Mouse (Mus musculus) limb, embryonic 14.5 days (tissue): Measurements from ENCODE around the gene Brat1. TPM values are rescaled to one million over a fixed set of nuclear protein-coding genes. Genes with fewer than 3 reads are reported as not detected.

Experiments used
- ATAC-seq: fragments of 200-750 bp; cut with Nextera tagmentation; 2 replicates; pipeline ENCODE4 v1.8.0; 2017; ENCODE audit warnings: low read depth, moderate number of reproducible peaks, moderate TSS enrichment; ENCODE audit not compliant: low FRiP score
- DNase-seq: peaks from one replicate; pipeline ENCODE4 v3.0.0-alpha.2; 2015; ENCODE audit warnings: low spot score
- H3K27ac ChIP-seq: fragments of 300-500 bp; sonication (generic); replicated peaks from 2 replicates; pipeline ENCODE4 v1.5.1; 2014; ENCODE audit warnings: low read depth, mild to moderate bottlenecking, low read length, moderate library complexity, mixed read lengths
- H3K27me3 ChIP-seq: fragments of 300-500 bp; sonication (generic); 2 replicates; pipeline ENCODE4 v1.6.1; 2014; ENCODE audit warnings: low read length, mixed read lengths; ENCODE audit not compliant: control insufficient read depth, insufficient read depth
- H3K36me3 ChIP-seq: fragments of 300-500 bp; sonication (generic); 2 replicates; pipeline ENCODE4 v1.6.1; 2014; ENCODE audit warnings: mild to moderate bottlenecking, low read length, moderate library complexity, mixed read lengths; ENCODE audit not compliant: control insufficient read depth, insufficient read depth
- H3K4me1 ChIP-seq: fragments of 300-500 bp; sonication (generic); 2 replicates; pipeline ENCODE4 v1.6.1; 2014; ENCODE audit warnings: antibody characterized with exemption, low read length, mixed read lengths; ENCODE audit not compliant: control insufficient read depth, insufficient read depth
- H3K4me2 ChIP-seq: fragments of 300-500 bp; sonication (generic); replicated peaks from 2 replicates; pipeline ENCODE4 v1.6.1; 2014; ENCODE audit warnings: low read depth, mild to moderate bottlenecking, low read length, moderate library complexity; ENCODE audit not compliant: severe bottlenecking
- H3K4me3 ChIP-seq: fragments of 300-500 bp; sonication (generic); replicated peaks from 2 replicates; pipeline ENCODE4 v1.5.1; 2014; ENCODE audit warnings: low read length
- H3K9ac ChIP-seq: fragments of 300-500 bp; sonication (generic); 2 replicates; pipeline ENCODE4 v1.6.1; 2014; ENCODE audit warnings: mild to moderate bottlenecking, low read depth, low read length, moderate library complexity; ENCODE audit not compliant: severe bottlenecking
- H3K9me3 ChIP-seq: fragments of 300-500 bp; sonication (generic); 2 replicates; pipeline ENCODE4 v1.6.1; 2016; ENCODE audit warnings: low read length; ENCODE audit not compliant: control insufficient read depth
- POLR2A ChIP-seq: fragments of 200-500 bp; IDR thresholded peaks from 2 replicates; pipeline ENCODE4 v1.8.0; 2012; ENCODE audit warnings: inconsistent platforms, mild to moderate bottlenecking, moderate library complexity, borderline replicate concordance; ENCODE audit not compliant: insufficient read depth, insufficient read length; ENCODE audit errors: extremely low read depth
- WGBS: fragments of 180-500 bp; shearing (Covaris S2); extraction: QIAGEN DNeasy Blood & Tissue Kit; methylation state at CpG from one replicate; pipeline ENCODE4 v1.1.7; 2014; 5-methylcytosine and 5-hydroxymethylcytosine counted together
- polyA plus RNA-seq, 2 experiments: library from polyadenylated mRNA; depleted of rRNA in 1 of 2; stranded (reverse) in 1 of 2; unstranded in 1 of 2; fragments of >200 nt; fragmentation: Nextera tagmentation in 1 of 2; extraction: Ambion mirVana in 1 of 2; gene quantifications; 2 replicates each; pipeline versions ENCODE4 v1.2.1 to v1.2.3; 2012 to 2014

Brat1 gene
- polyA plus RNA-seq, 2 experiments: 19.9 to 29.6 TPM

- no peak overlapping the region for H3K9ac ChIP-seq
- no peak overlapping the region for H3K4me2 ChIP-seq
- no peak for TF ChIP-seq POLR2A
- ATAC-seq: no peak
- H3K27me3 ChIP-seq: no peaks in the 10 kb centered on the region
- H3K27ac ChIP-seq: no peak overlapping the region
- H3K4me3 ChIP-seq: no peak overlapping the region
- H3K36me3 ChIP-seq: no peaks in the 10 kb centered on the region
- H3K9me3 ChIP-seq: no peaks in the 10 kb centered on the region
- DNase-seq: no peak
- WGBS: 78% methylated on average over 17 of the region's 17 CpGs
- H3K4me1 ChIP-seq: no peaks in the 10 kb centered on the region
Measured at GRCm38 (mm10) chr5:140726946-140727740, 22.3 kb downstream of the Brat1 start.

GRCm38 (mm10) chr5:140731040-140731797 is 26.4 kb downstream of the Brat1 start:
- ATAC-seq (no peak), DNase-seq (no peak)
- Histone ChIP-seq H3K4me1 (no peaks in the 10 kb centered on the region), H3K4me3 (no peak overlapping the region), H3K9ac (no peak overlapping the region), H3K36me3 (no peaks in the 10 kb centered on the region), H3K27me3 (0 out of 2 replicates have a peak, but pooled peaks cover 14% of the 10 kb centered on the region), H3K4me2 (no peak overlapping the region), H3K9me3 (no peaks in the 10 kb centered on the region), H3K27ac (no peak overlapping the region)
- no peak for TF ChIP-seq POLR2A
- WGBS: 90% methylated on average over 11 of the region's 11 CpGs

- no peak for ATAC-seq
Measured at GRCm38 (mm10) chr5:140732195-140732594, 27.4 kb downstream of the Brat1 start.

DNA sequence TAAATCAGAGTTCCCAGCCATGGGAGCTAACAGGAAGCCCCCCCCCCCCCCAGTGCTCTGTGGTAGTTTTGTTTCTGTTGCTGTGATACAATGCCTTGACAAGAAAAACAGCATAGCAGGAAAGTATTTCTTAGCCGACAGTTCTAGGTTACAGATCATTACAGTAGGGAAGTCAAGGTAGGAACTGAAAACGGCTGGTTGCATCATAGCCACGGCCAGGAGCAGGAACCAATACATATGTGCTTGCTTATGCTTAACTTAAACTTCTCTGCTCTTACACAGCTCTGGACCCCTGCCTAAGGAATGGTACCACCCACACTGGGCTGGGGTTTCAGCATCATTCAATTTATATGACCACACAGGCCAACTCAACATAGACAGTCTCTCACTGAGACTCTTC is 28.5 kb downstream of the Brat1 start:
- no peak for DNase-seq
- Histone ChIP-seq H3K27me3 (peaks cover 26% of the 10 kb centered on the region; the same call in 1 of the 2 replicates), H3K27ac (no peak overlapping the region), H3K9me3 (no peaks in the 10 kb centered on the region), H3K4me2 (no peak overlapping the region), H3K4me3 (no peak overlapping the region), H3K9ac (no peak overlapping the region), H3K36me3 (no peaks in the 10 kb centered on the region), H3K4me1 (no peaks in the 10 kb centered on the region)
- no peak for ATAC-seq
- 58% methylated on average over 3 of the region's 3 CpGs for WGBS
- no peak for TF ChIP-seq POLR2A

More at GRCm38 (mm10) chr5:140732195-140732594, 27.4 kb downstream of the Brat1 start:
- Histone ChIP-seq H3K27me3 (peaks cover 22% of the 10 kb centered on the region; the same call in 1 of the 2 replicates), H3K9me3 (no peaks in the 10 kb centered on the region), H3K36me3 (no peaks in the 10 kb centered on the region), H3K9ac (no peak overlapping the region), H3K4me1 (no peaks in the 10 kb centered on the region), H3K4me3 (no peak overlapping the region), H3K4me2 (no peak overlapping the region), H3K27ac (no peak overlapping the region)
- no peak for TF ChIP-seq POLR2A
- no peak for DNase-seq
- 66% methylated on average over 4 of the region's 4 CpGs for WGBS

- DNase-seq: no peak
- 4% methylated on average over 17 of the region's 22 CpGs for WGBS
- H3K4me1 ChIP-seq: no peaks in the 10 kb centered on the region
- no peak for TF ChIP-seq POLR2A
- no peaks in the 10 kb centered on the region for H3K36me3 ChIP-seq
- H3K9me3 ChIP-seq: no peaks in the 10 kb centered on the region
- no peak; the same call in 1 of the 2 replicates for ATAC-seq
- no peak overlapping the region for H3K27ac ChIP-seq
- H3K27me3 ChIP-seq: peaks cover 26% of the 10 kb centered on the region; the same call in 1 of the 2 replicates
- peak overlapping the region; percentile 40 for H3K9ac ChIP-seq
- peak overlapping the region; percentile 44 for H3K4me2 ChIP-seq
- peak overlapping the region; percentile 29 for H3K4me3 ChIP-seq
Measured at GRCm38 (mm10) chr5:140735297-140735696, 30.5 kb downstream of the Brat1 start.
